Mouse (Mus musculus) kidney, adult 2 months (tissue): ENCODE measurements around the gene Map3k19.

ENCODE experiments used
- CTCF ChIP-seq: fragments of 200-500 bp; conservative IDR thresholded peaks from 2 replicates; pipeline ENCODE4 v1.5.1; 2011; ENCODE audit warnings: low read depth, mild to moderate bottlenecking, control low read depth, low read length, moderate library complexity, mixed read lengths; ENCODE audit not compliant: insufficient read depth, insufficient read length
- POLR2A ChIP-seq: fragments of 200-500 bp; IDR thresholded peaks from one replicate; pipeline ENCODE4 v1.6.1; 2011; ENCODE audit warnings: low read depth, low read length, control low read depth

GRCm38 (mm10) chr1:127796752-127797151, 58.1 kb downstream of the Map3k19 start:
- TF ChIP-seq CTCF = no peak
- TF ChIP-seq POLR2A = no peak
